Mouse (Mus musculus) cerebellum, adult 2 months (tissue): ENCODE data around the gene Eci1.

Experiments used
- CTCF ChIP-seq: fragments of 200-500 bp; IDR thresholded peaks from 2 replicates; pipeline ENCODE4 v1.5.1; 2011; ENCODE audit warnings: low read depth, mild to moderate bottlenecking, control low read depth, low read length, moderate library complexity, borderline replicate concordance; ENCODE audit not compliant: insufficient read depth
- POLR2A ChIP-seq: fragments of 200-500 bp; IDR thresholded peaks from 2 replicates; pipeline ENCODE4 v1.6.1; 2011; ENCODE audit warnings: low read length, control low read depth, borderline replicate concordance; ENCODE audit not compliant: insufficient read depth

DNA sequence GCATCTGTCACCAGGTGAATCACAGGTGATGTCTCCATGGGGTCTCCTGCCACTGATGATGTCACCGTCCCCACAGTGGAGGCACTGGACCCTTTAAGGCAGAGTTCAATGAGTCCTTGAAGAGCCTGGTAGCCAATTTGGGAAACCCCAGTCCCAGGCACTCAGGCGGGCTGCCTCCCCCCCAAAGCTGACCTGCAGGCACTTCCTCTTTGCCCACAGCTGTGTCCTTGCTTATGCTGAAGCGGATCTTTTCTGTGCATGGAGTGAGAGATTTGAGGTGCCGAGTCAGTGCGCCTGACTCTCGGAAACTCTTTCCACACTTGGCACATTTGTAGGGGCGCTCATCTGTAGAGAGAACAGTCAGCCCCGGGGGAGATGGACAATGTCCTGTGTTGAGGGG lies 20.1 kb downstream of the Eci1 start:
- TF ChIP-seq CTCF, result no peak
- TF ChIP-seq POLR2A, result no peak
